Mouse (Mus musculus) forelimb bud, embryonic 11.5 days (tissue): ENCODE results near the gene Olfr1180.
"Not testable (repeated sequence)": the region's sequence is repeated elsewhere in the genome, so short reads cannot be mapped to it uniquely, and the experiment has no call there.

ENCODE experiments used
- DNase-seq: peaks from one replicate; pipeline ENCODE4 v3.0.0-alpha.2; 2012; ENCODE audit warnings: low read depth, low spot score

The Olfr1180 gene

GRCm38 (mm10) chr2:88419051-88419450, at the start of gene Olfr1180:
Gene Olfr1180 (minus strand): TSS chr2:88419151.
- DNase-seq: no peak

DNA sequence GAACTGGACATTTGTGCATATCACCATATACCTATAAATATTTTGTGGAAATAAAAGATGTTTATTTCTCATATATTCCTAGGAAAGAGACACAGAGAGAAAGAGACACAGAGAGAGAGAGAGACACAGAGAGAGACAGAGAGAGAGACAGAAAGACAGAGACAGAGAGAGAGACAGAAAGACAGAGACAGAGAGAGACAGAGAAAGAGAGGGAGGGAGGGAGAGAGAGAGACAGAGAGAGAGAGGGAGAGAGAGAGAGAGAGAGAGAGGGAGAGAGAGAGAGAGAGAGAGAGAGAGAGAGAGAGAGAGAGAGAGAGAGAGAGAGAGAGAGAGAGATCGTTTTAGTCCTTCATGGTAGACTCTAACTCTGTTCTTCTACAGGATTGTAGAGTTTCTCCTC, 35.6 kb upstream of the Olfr1180 start, which contains the start of gene Olfr1183:
TSS of gene Olfr1183 (plus strand) at position 301 of the 400 bp plus-strand sequence.
- DNase-seq: not testable (repeated sequence)

DNA sequence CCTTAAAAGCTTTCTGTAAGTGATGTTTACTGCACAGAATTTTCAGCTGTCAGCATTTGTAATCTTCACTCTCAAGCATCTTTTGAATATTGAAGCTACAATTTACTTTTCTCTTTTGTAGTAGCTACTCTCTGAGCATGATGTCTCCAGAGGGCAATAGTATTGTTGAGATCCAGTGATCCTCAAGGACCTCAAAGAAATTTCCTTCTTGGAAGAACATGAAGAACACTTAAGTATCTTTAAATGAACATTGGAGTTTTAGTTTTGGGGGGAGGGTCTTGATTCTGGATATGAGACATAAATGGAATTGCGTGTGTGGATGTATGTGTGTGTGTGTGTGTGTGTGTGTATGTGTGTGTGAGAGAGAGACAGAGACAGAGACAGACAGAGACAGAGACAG, 30.1 kb upstream of the Olfr1180 start, which contains the start of gene Gm13757:
TSS of gene Gm13757 (minus strand) at position 101 of the 400 bp plus-strand sequence.
- DNase-seq: no peak

- DNase-seq: no peak
These were observed 7.1 kb upstream of the Olfr1180 start, which contains the start of gene Olfr1181 for GRCm38 (mm10) chr2:88426071-88426470. Gene Olfr1181 (minus strand): TSS chr2:88426171.

- DNase-seq: no peak
These were observed 12.6 kb downstream of the Olfr1180 start, which contains the start of gene Olfr1179 for GRCm38 (mm10) chr2:88406353-88406752. Gene Olfr1179 (minus strand): TSS chr2:88406453.

GRCm38 (mm10) chr2:88386762-88387161, 32.2 kb downstream of the Olfr1180 start, which contains the start of gene Olfr1178:
Gene Olfr1178 (plus strand): TSS chr2:88387062.
- no peak for DNase-seq
